Mouse (Mus musculus): ENCODE data around the gene Gm21983.

Gene Gm21983

GRCm38 (mm10) chr7:27160921-27161320 is 20.0 kb downstream of the Gm21983 start:
- DNase-seq (ENCODE audit: low read depth): no peak

GRCm38 (mm10) chr7:27159882-27160281 is 21.0 kb downstream of the Gm21983 start:
- no peak for DNase-seq (ENCODE audit: low read depth)

GRCm38 (mm10) chr7:27159256-27159655 is 21.6 kb downstream of the Gm21983 start:
- no peak for DNase-seq (ENCODE audit: low read depth)

DNA sequence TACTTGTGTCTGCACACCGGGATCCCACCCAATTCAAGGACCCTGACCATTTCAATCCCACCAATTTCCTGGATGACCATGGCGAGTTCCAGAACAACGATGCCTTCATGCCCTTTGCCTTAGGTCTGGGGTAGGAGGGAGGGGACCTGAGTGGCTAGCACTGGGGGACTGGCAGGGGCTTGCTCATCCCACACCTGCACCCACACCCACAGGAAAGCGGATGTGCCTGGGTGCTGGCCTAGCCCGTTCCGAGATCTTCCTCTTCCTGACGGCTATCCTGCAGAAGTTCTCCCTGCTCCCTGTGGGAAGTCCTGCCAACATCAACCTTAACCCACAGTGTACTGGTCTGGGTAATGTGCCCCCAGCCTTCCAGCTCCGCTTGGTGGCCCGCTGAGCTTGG is 22.7 kb downstream of the Gm21983 start:
- no peak for DNase-seq (ENCODE audit: low read depth)

DNA sequence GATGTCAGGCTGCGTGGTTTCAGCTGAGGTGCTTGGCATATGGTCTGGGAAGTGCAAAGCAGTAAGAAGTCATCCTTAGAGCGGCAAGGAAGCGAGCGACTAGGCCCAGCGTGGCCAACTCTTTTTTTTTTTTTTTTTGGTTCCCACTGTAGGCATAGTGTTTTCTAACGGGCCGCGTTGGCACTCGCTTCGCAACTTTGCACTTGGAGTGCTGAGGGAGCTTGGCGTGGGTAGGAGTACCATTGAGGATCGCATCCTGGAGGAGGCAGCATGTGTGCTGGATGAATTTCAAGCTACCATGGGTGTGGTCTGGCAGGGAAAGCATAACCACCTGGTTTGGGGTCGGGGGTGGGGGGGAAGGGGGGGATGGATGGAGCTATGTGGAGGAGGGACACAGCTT is 24.9 kb downstream of the Gm21983 start:
- DNase-seq (ENCODE audit: low read depth): no peak

GRCm38 (mm10) chr7:27153205-27153764 is 27.6 kb downstream of the Gm21983 start, which contains the start of gene Cyp2t4:
Gene Cyp2t4, plus strand, starts transcription at chr7:27153714.
- no peak for DNase-seq (ENCODE audit: low read depth)

- no peak for DNase-seq (ENCODE audit: low read depth)
These were observed 44.4 kb downstream of the Gm21983 start for GRCm38 (mm10) chr7:27136410-27136996.

DNA sequence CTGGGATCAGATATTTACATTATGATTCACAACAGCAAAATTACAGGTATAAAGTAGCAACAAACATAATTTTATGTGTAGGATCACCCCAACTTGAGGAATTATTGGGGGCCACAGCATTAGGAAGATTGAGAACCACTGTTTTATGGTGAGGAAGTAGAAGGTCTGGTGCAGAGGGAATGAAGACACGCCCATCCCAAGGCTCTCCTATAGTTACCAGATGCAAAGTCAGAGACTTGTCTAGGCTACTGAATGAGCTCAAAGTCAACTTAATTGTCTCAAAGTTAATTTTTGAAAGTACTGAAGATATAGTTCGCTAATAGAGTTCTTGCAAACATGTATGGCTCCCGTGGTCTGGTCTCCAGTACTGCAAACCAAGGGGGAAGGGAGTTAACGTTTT is 47.1 kb downstream of the Gm21983 start:
- DNase-seq (ENCODE audit: low read depth): no peak

GRCm38 (mm10) chr7:27133156-27133555 is 47.7 kb downstream of the Gm21983 start:
- no peak for DNase-seq (ENCODE audit: low read depth)

DNA sequence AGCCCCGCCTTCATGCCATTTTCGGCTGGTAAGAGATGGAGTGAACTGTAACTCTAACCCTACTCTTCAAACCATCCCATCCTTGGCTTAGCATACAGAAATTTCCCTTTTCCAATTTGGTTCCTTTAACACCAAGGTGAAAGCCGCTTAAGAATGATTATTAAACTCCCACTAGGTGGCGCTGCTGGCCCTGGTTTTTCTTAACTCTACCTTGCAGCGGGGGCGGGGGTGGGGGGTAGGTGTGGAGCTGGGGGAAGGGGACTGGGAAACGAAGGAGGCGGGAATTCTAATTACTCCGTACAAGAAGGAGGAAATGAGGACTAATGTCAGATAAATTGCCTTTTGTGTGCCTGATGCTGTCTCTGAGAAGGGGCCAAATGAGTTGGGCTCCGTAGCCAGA is 48.3 kb downstream of the Gm21983 start:
- no peak for DNase-seq (ENCODE audit: low read depth)

GRCm38 (mm10) chr7:27131387-27131786 is 49.5 kb downstream of the Gm21983 start:
- no peak for DNase-seq (ENCODE audit: low read depth)

DNA sequence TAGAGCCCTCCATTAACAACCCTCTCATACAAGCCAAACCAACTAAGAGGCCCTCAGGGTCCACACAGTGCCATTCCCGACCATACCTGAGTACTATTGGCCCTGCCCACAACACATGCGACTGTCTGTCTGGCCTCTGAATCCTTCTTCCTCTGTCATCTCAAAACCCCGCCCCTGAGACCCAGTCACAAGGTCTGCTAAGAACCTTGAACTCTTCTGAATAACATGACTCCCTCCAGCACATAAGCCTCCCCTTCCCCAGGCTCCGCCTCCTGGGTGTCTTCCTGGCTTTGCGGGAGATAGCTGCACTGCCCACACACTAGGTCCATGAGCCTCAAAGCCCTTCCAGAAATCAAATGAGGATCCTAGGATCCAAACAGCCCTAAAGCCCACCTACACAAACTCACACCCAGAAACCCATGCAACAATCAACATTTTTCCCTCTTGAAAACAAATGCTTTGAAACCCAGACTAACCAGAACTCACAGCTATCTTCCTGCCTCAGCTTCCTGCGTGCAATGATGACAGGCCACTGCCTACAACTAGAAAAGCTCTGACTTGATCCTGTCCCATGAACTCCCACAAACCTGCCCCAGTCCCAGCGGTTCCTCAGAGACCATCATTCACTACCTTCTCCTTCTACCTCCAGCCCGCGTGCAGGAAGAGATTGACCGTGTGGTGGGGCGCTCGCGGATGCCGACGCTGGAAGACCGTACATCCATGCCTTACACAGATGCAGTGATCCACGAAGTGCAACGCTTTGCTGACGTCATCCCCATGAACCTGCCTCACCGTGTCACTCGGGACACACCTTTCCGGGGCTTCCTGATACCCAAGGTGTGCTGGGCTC is 50.1 kb downstream of the Gm21983 start:
- DNase-seq (ENCODE audit: low read depth): no peak

DNA sequence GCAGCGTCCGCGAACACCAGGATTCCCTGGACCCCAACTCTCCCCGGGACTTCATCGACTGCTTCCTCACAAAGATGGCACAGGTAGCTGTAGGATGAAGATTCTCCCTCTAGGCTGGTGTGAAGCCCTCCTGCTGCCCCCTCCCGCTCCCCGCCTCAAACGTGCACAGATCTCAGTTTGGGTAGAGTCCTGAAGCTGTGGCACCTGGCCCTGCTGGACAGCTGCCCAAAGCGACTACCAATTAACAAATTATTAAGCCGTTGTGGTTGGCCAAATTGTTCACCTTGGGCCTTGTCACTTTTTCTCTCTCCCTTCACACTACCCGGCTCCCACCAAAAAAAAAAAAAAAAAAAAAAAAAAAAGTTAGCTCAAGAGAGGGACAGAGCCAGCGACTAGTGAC is 51.1 kb downstream of the Gm21983 start:
- DNase-seq (ENCODE audit: low read depth): no peak

GRCm38 (mm10) chr7:27128946-27129345 is 51.9 kb downstream of the Gm21983 start:
- no peak for DNase-seq (ENCODE audit: low read depth)

DNA sequence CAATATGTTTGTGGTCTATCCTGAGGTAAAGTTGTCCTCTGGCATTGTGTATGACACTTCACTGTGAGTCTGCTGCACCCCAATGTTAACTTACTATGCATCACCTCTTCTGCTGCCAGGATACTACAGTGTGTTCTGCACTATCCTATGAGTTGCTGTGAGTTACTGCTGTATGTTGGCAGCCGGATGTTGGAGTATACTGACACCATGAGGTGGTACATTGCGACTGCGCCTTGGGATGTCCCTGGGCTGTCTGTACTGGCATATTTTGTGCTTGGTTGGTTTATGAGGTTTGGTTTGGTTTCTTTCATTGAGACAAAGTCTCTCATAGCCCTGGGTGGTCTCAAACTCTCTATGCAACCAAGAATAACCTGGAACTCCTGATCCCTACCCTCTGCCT is 52.7 kb downstream of the Gm21983 start:
- DNase-seq (ENCODE audit: low read depth): no peak

- no peak for DNase-seq (ENCODE audit: low read depth)
These were observed 55.9 kb downstream of the Gm21983 start for GRCm38 (mm10) chr7:27124969-27125368.

GRCm38 (mm10) chr7:27124305-27124832 is 56.5 kb downstream of the Gm21983 start:
- DNase-seq (ENCODE audit: low read depth): no peak

DNA sequence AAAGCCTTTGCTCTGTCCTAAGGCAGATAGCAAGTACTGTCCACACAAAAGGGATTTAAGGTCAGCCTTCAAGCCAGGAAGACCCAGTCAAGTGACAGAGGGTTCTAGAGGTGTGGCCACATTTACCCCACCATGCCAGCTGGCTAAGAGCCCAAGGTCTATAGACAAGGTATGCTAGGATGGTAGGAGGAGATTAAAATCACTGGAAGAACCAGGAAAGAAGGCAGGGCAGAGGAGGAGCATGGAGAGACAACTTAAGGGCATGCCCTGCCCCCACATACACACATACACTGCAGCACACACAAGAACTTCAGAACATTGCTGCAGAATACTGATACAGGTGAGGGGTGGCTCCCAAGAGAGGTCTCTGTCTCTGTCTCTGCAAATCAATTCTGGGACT is 61.2 kb downstream of the Gm21983 start, which contains the start of gene Cyp2f2:
Gene Cyp2f2 (plus strand): TSS at position 234 of the 400 bp plus-strand sequence.
- DNase-seq (ENCODE audit: low read depth): no peak
